ENCODE assay signal across 25 mouse cellular contexts in the genomic region with DNA sequence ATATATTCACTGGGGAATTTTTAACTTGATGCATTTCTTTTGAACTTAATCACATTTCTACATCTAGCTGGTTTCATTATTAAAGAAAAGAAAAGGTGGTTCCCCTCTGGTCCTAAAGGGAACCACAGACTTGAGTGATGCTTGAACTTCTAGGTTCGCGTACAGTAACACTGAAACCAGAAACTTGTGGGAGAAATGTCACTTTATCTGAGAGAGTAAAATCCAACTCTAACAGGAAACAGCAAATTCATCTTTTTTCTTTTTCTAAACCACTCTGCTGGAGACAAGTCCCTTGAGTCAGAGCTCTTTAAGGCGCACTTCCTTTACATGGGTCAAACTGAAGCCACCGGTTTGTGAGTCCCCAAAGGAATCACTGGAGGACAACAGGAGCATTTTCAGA. TPM values are rescaled to one million over a fixed set of nuclear protein-coding genes. Genes with fewer than 3 reads are reported as not detected.
DNase-seq lines count a peak whose midpoint lies in the region; ATAC-seq and TF ChIP-seq lines count a peak whose summit lies in the region.
"Had no signal": no experiment of that assay in that cellular context is flagged by ENCODE, and none has a peak within 500 bp of the region (broad histone marks: within the 10 kb centered on the region; RNA-seq: fewer than 3 reads in every experiment).

No protein-coding gene starts in this region.

- H3K36me3 ChIP-seq in spleen, adult 2 months (ENCODE audit: control insufficient read depth, insufficient read depth, low read length) = peaks cover 3% of the 10 kb centered on the region; the same call in 1 of the 2 replicates
- H3K36me3 ChIP-seq: forebrain, embryonic 15.5 days; intestine, embryonic 15.5 days; midbrain, embryonic 15.5 days had no signal

- ATAC-seq in CD4-positive, CD25-positive, alpha-beta regulatory T cell, adult 4 months = peak; percentile 85
- peak; percentile 65 for ATAC-seq in granulocyte monocyte progenitor cell, adult 5-6 weeks (replicated peaks; ENCODE audit: poor library complexity, severe bottlenecking)
- peak; percentile 64; the same call in 1 of the 2 replicates for ATAC-seq in neutrophil, adult 5-6 weeks (ENCODE audit: extremely low read depth, insufficient number of reproducible peaks, low FRiP score, poor library complexity, severe bottlenecking)
- ATAC-seq: forebrain, embryonic 15.5 days; intestine, embryonic 15.5 days; lung, postnatal 0 days; midbrain, embryonic 15.5 days; Patski had no signal

- TF ChIP-seq CTCF in spleen, adult 2 months (IDR thresholded peaks at IDR 0.05; ENCODE audit: extremely low read depth, insufficient read depth, insufficient read length, insufficient replicate concordance) = no peak

- no peak for DNase-seq in spleen, adult 2 months (ENCODE audit: low read depth in 1 of 2, low spot score in 2 of 2)
- no peak for DNase-seq in spleen, postnatal 4 days (ENCODE audit: low spot score in 2 of 2)
- no peak for DNase-seq in embryo, embryonic 10 days (ENCODE audit: low spot score)
- no peak for DNase-seq in cerebellum, adult 9-11 months
- DNase-seq in right cerebral cortex, postnatal 10 days (ENCODE audit: low spot score in 2 of 2) = no peak
- DNase-seq: adrenal gland, postnatal 14 days; cerebellum, adult 11-12 months; cerebellum, postnatal 36 days; gastrocnemius, postnatal 36 days; kidney, adult 9 months; kidney, postnatal 36 days; left cerebral cortex, postnatal 4 days; liver; retina, postnatal 1 day had no signal

- H3K4me1 ChIP-seq in spleen, adult 2 months (ENCODE audit: control insufficient read depth, insufficient read depth, insufficient read length) = 0 out of 2 replicates have a peak, but pooled peaks cover 3% of the 10 kb centered on the region
- H3K4me1 ChIP-seq: embryonic facial prominence, embryonic 12.5 days; forebrain, embryonic 15.5 days; heart, embryonic 10.5 days; hindbrain, embryonic 13.5 days; intestine, embryonic 15.5 days; midbrain, embryonic 15.5 days had no signal

- no peak for TF ChIP-seq POLR2A in spleen, adult 2 months (IDR thresholded peaks at IDR 0.05; ENCODE audit: low read depth, low read length)

- H3K27me3 ChIP-seq in spleen, adult 2 months (ENCODE audit: control insufficient read depth, insufficient read depth, low read length) = no peaks in the 10 kb centered on the region
- H3K27me3 ChIP-seq: embryonic facial prominence, embryonic 12.5 days; forebrain, embryonic 15.5 days; hindbrain, embryonic 13.5 days; intestine, embryonic 15.5 days; midbrain, embryonic 15.5 days; Patski had no signal

- peak overlapping the region; percentile 67 for H3K27ac ChIP-seq in spleen, adult 2 months (ENCODE audit: insufficient read depth, low read length)
- H3K27ac ChIP-seq: embryonic facial prominence, embryonic 12.5 days; forebrain, embryonic 15.5 days; heart, embryonic 10.5 days; hindbrain, embryonic 13.5 days; intestine, embryonic 15.5 days; midbrain, embryonic 15.5 days had no signal

- no peak overlapping the region; the same call in 1 of the 2 replicates for H3K4me3 ChIP-seq in spleen, adult 2 months (ENCODE audit: extremely low read depth, insufficient read depth, insufficient read length)
- H3K4me3 ChIP-seq: embryonic facial prominence, embryonic 12.5 days; forebrain, embryonic 15.5 days; heart, embryonic 10.5 days; hindbrain, embryonic 13.5 days; intestine, embryonic 15.5 days; midbrain, embryonic 15.5 days had no signal

- WGBS in spleen, adult 2 months = 7% methylated on average over 4 of the region's 4 CpGs

RNA-seq across cellular contexts. Expression of a gene that starts 22.4 kb away (rescaled TPM):
- 4.6 and 6.3 TPM in 2 replicates for polyA plus RNA-seq in spleen, adult 2 months (2012; rRNA removed)
- 10 to 100 TPM; 21.2 to 27.5 TPM for polyA plus RNA-seq in CD4-positive, CD25-positive, alpha-beta regulatory T cell, adult 4 months (2017; shearing (Covaris generic))
- 19.1 and 30.1 TPM in 2 replicates for total RNA-seq in granulocyte monocyte progenitor cell, adult 5-6 weeks (2014; fragmentation: Nextera tagmentation)
- 56.0 and 63.8 TPM in 2 replicates for total RNA-seq in granulocyte monocyte progenitor cell, adult 5-6 weeks (2017)
- 27.2 and 33.5 TPM in 2 replicates for total RNA-seq in neutrophil, adult 5-6 weeks (2017)
